Mouse (Mus musculus): ENCODE data around the gene Tgm6.

DNA sequence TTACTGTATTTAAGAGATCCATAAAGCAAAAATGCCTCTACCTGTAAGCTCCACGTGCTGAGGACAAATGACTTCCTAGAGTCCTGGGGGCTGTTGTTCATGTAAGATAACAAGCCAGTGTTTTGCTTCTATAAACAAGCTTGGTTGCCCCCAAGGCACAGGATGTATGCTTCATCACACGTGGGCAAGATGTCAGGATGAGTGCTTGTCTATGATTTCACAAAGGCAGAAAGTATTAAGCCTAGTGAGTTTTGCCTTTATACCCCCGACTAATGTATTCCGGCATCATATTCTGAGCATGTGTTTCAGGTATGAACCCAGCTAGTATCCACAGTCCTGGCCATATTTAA is 45.8 kb downstream of the Tgm6 start:
- no peak for TF ChIP-seq CTCF (IDR thresholded peaks at IDR 0.05; ENCODE audit: low read depth)
- TF ChIP-seq EP300 (IDR thresholded peaks at IDR 0.05; ENCODE audit: low read depth), result no peak

Measured in heart, postnatal 0 days (tissue).